Mouse (Mus musculus): ENCODE data around the gene Rp2. TPM values are rescaled to one million over a fixed set of nuclear protein-coding genes. Genes with fewer than 3 reads are reported as not detected.
A peak's percentile ranks its signal among the peaks of the same experiment; 100 is the strongest.
"Not testable (repeated sequence)": the region's sequence is repeated elsewhere in the genome, so short reads cannot be mapped to it uniquely, and the experiment has no call there.

Rp2 gene
- polyA plus RNA-seq (2016; fragmentation: Nextera tagmentation; extraction: Ambion mirVana): 16.4 and 19.2 TPM in 2 replicates

DNA sequence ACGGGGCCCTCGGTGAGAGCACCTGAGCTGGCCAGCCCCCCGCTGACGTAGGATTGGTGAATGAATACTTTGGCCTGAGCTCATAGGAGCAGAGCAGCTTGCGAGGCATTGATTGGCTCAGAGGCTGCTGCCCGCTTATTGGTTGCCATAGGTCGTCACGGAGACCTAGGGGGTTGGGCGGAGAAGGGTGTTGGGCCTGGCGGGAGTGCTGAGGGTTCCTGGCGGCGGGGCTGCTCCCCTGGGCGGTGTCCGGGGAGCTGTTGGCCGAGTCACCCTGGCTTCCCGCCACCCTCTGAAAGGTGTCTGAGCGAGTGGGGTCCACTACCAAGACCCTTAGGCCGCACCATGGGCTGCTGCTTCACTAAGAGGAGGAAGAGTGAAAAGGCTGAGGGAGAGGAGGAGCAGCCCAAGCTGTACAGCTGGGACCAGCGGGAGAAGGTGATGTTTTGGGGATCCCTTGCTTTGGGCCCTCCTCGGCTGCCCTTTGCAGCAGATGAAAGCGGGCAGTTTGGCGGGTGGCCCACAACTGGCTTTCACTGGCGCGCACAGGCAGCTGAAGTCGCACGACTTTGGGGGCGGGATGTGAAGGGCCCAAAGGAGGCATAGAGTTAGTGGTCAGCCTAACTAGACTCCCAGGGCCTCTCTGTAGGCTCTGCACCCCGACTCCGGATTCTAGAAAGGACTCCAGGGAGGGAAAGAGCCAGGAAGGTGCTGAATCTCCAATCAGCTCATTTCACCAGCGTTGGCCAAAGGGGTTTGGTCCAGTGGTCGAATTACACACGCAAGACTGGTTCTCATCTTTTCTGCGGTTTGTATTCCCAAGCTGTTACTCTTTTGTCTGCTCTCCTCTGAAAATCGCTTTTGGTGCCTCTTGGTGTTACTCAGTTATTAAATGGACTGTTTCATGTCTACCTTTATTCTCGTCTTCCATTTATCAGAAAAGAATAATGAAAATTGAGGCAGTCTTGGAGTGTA, at the start of gene Rp2:
Gene Rp2 (plus strand): TSS at position 91 of the 975 bp plus-strand sequence.
- H3K9me3 ChIP-seq: no peaks in the 10 kb centered on the region
- H3K27me3 ChIP-seq (ENCODE audit: poor library complexity, severe bottlenecking): no peaks in the 10 kb centered on the region
- DNase-seq (ENCODE audit: extremely low spot score, low spot score): peak; percentile 75
- H3K4me1 ChIP-seq: peaks cover 6% of the 10 kb centered on the region
- peak within 1 kb of the TSS; percentile 66 for H3K4me3 ChIP-seq
- no peaks in the 10 kb centered on the region for H3K36me3 ChIP-seq (replicated peaks)
- WGBS: 10% methylated on average over 35 of the region's 35 CpGs
- H3K27ac ChIP-seq: peak within 1 kb of the TSS; percentile 89

DNA sequence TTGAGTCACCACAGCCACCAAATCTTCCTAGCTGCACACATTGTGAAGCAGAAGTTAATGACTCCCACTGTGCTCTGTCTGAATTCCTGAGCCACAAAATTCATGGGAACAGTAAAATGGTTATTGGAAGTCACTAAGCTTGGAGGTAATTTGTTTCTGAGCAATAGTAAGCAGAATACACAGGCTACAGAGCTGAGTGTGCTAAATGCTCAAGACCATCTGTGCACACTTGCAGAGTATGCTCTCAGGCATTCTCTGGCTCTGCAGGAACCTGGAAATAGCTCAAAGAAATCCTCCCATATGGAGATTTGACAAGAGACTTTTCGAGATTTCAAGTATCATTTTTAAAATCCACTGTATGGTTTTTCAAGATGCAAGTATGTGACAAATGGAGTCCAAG, 31.5 kb upstream of the Rp2 start:
- no peaks in the 10 kb centered on the region for H3K36me3 ChIP-seq (replicated peaks)
- no peak overlapping the region for H3K4me3 ChIP-seq
- no peaks in the 10 kb centered on the region for H3K9me3 ChIP-seq
- WGBS: 86% methylated on average over 1 of the region's 1 CpGs
- H3K27ac ChIP-seq: no peak overlapping the region
- no peaks in the 10 kb centered on the region for H3K27me3 ChIP-seq (ENCODE audit: poor library complexity, severe bottlenecking)
- DNase-seq (ENCODE audit: extremely low spot score, low spot score): no peak
- no peaks in the 10 kb centered on the region for H3K4me1 ChIP-seq

- no peaks in the 10 kb centered on the region for H3K9me3 ChIP-seq
- H3K36me3 ChIP-seq (replicated peaks): no peaks in the 10 kb centered on the region
- peak; percentile 18 for DNase-seq (ENCODE audit: extremely low spot score, low spot score)
- H3K4me3 ChIP-seq: no peak overlapping the region
- H3K27ac ChIP-seq: no peak overlapping the region
- H3K4me1 ChIP-seq: no peaks in the 10 kb centered on the region
- WGBS: 29% methylated on average over 2 of the region's 2 CpGs
- H3K27me3 ChIP-seq (ENCODE audit: poor library complexity, severe bottlenecking): no peaks in the 10 kb centered on the region
Observed at GRCm38 (mm10) chrX:20335722-20336121, 28.6 kb upstream of the Rp2 start.

DNA sequence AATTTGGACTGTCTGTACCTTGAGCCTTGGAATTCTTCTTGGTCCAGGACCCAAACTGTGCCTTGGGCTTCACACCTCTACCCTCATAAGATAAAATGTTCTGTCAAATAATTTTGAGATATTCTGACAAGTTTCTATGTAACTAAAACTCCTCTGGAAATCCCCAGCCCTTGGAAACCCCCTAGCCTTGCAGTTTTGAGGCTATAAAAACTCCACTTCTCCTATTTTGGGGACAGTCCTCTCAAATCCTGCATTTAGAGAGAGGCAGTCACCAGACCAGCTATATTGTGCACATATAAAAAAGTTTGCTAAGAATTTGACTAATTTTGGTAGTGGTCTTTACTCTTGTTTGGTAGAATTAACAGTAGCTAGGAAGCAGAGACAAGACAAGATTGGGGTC, 19.3 kb upstream of the Rp2 start:
- Histone ChIP-seq H3K27ac (no peak overlapping the region), H3K4me1 (no peaks in the 10 kb centered on the region), H3K4me3 (no peak overlapping the region), H3K36me3 (replicated peaks) (no peaks in the 10 kb centered on the region), H3K27me3 (ENCODE audit: poor library complexity, severe bottlenecking) (no peaks in the 10 kb centered on the region), H3K9me3 (no peaks in the 10 kb centered on the region)
- no peak for DNase-seq (ENCODE audit: extremely low spot score, low spot score)

DNA sequence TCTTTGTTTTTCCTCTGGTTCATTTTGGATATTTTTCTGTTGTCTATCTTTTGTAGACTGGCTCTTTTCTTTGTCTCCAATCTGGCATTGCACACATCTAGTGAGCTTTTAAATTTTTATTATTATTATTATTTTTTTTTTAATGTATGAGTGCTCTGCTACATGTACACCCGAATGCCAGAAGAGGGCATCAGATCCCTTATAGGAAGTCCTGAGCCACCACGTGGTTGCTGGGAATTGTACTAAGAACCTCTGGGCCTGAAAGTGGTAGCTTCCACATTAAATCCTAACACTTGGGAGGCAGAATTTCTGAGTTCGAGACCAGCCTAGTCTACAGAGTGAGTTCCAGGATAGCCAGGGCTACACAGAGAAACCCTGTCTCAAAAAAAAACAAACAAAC, 17.9 kb upstream of the Rp2 start:
- no peaks in the 10 kb centered on the region for H3K4me1 ChIP-seq
- H3K9me3 ChIP-seq: no peaks in the 10 kb centered on the region
- H3K27ac ChIP-seq: no peak overlapping the region
- H3K27me3 ChIP-seq (ENCODE audit: poor library complexity, severe bottlenecking): no peaks in the 10 kb centered on the region
- DNase-seq (ENCODE audit: extremely low spot score, low spot score): no peak
- WGBS: 60% methylated on average over 3 of the region's 3 CpGs
- no peaks in the 10 kb centered on the region for H3K36me3 ChIP-seq (replicated peaks)
- H3K4me3 ChIP-seq: no peak overlapping the region

- WGBS: 88% methylated on average over 4 of the region's 4 CpGs
- not testable (repeated sequence) for H3K27me3 ChIP-seq (ENCODE audit: poor library complexity, severe bottlenecking); H3K27ac ChIP-seq; H3K4me3 ChIP-seq; H3K36me3 ChIP-seq (replicated peaks); DNase-seq (ENCODE audit: extremely low spot score, low spot score); H3K4me1 ChIP-seq; H3K9me3 ChIP-seq
Observed at GRCm38 (mm10) chrX:20350241-20350640, 14.0 kb upstream of the Rp2 start.

DNA sequence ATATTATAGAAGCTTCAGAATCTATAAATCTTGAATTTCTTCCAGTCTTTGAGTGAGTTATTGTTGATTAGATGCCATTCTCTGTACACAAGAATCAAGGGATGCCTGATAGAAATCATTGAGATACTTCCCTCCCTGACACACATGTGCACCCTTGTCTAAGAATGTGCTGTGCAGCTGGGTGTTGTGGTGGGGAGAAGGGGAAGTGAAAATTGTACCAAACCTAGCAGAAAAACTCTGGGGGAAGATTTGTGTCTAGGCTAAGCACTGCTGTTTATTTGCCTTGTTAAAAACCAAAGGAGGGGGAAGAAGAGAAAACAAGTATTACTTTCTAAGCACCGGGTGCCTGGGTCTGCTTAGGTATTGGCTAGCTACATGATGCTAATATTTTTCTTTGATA, 9.0 kb upstream of the Rp2 start:
- 82% methylated on average over 1 of the region's 1 CpGs for WGBS
- no peak for DNase-seq (ENCODE audit: extremely low spot score, low spot score)
- Histone ChIP-seq H3K36me3 (replicated peaks) (no peaks in the 10 kb centered on the region), H3K4me1 (0 out of 2 replicates have a peak, but pooled peaks cover 2% of the 10 kb centered on the region), H3K4me3 (no peak overlapping the region), H3K27me3 (ENCODE audit: poor library complexity, severe bottlenecking) (no peaks in the 10 kb centered on the region), H3K9me3 (no peaks in the 10 kb centered on the region), H3K27ac (no peak overlapping the region)

- 0 out of 2 replicates have a peak, but pooled peaks cover 2% of the 10 kb centered on the region for H3K4me1 ChIP-seq
- no peaks in the 10 kb centered on the region for H3K36me3 ChIP-seq (replicated peaks)
- H3K27me3 ChIP-seq (ENCODE audit: poor library complexity, severe bottlenecking): no peaks in the 10 kb centered on the region
- peak; percentile 12 for DNase-seq (ENCODE audit: extremely low spot score, low spot score)
- H3K9me3 ChIP-seq: no peaks in the 10 kb centered on the region
- 32% methylated on average over 3 of the region's 3 CpGs for WGBS
- H3K4me3 ChIP-seq: no peak overlapping the region
- no peak overlapping the region for H3K27ac ChIP-seq
Observed at GRCm38 (mm10) chrX:20356309-20356708, 8.0 kb upstream of the Rp2 start.

GRCm38 (mm10) chrX:20366036-20366435, 1.8 kb downstream of the Rp2 start:
- H3K9me3 ChIP-seq: no peaks in the 10 kb centered on the region
- 71% methylated on average over 1 of the region's 1 CpGs for WGBS

DNA sequence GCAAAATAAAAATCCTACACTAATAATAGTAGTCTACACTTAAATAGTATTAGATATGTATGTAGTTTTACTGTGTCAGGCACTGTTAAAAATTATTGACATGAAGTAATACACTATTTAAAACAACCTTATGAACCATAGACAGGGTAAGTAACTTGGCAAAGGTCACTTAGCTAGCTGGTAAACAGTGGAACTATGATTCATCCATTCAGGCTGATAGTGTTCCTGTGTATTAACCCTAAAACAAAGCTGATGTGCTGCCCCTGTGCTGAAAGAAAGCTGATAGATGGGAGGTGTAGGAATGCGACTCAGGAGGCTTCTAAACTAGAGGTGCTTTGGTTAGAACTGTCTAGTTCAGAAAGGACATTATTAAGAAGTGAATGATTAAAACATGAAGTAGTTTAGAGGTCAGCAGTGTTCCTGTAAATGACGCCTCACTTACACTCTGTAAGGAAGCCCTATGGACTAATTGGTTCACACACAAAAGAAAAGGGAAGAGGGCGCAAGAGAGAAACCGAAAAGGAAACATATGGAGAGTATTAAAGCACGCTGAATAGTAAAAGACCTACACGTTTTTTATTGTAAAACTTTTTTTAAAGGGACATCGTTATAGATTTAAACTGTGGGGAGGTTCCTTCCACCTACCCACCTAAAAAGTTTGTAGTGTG, 15.2 kb downstream of the Rp2 start:
- H3K27me3 ChIP-seq (ENCODE audit: poor library complexity, severe bottlenecking): no peaks in the 10 kb centered on the region
- peaks cover 21% of the 10 kb centered on the region for H3K36me3 ChIP-seq (replicated peaks)
- no peak for DNase-seq (ENCODE audit: extremely low spot score, low spot score)
- no peaks in the 10 kb centered on the region for H3K4me1 ChIP-seq
- no peak overlapping the region for H3K27ac ChIP-seq
- 78% methylated on average over 7 of the region's 7 CpGs for WGBS
- H3K9me3 ChIP-seq: no peaks in the 10 kb centered on the region
- H3K4me3 ChIP-seq: no peak overlapping the region

More at GRCm38 (mm10) chrX:20366036-20366435, 1.8 kb downstream of the Rp2 start:
- H3K36me3 ChIP-seq (replicated peaks): no peaks in the 10 kb centered on the region
- H3K27ac ChIP-seq: no peak overlapping the region
- H3K4me3 ChIP-seq: peak overlapping the region; percentile 26; the same call in 1 of the 2 replicates
- H3K27me3 ChIP-seq (ENCODE audit: poor library complexity, severe bottlenecking): no peaks in the 10 kb centered on the region
- DNase-seq (ENCODE audit: extremely low spot score, low spot score): no peak
- H3K4me1 ChIP-seq: peaks cover 6% of the 10 kb centered on the region

DNA sequence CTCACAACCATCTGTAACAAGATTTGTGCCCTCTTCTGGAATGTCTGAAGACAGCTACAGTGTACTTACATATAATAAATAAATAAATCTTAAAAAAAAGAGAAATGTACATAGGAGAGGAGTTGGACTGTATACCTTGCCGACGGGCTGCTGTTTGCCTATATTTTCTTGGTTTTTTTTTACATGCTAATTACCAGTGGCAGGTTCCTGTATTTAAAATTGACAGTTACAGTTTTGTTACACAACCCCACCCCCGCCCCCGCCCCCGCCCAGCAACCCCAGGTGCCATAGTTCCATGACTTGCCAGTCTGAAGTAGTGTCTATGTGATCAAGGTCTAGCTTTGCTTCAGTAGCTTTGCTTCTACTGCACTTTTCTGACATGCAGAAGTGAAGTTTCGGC, 18.0 kb downstream of the Rp2 start:
- no peak overlapping the region for H3K27ac ChIP-seq
- WGBS: 88% methylated on average over 6 of the region's 6 CpGs
- peaks cover 17% of the 10 kb centered on the region for H3K36me3 ChIP-seq (replicated peaks)
- H3K4me3 ChIP-seq: no peak overlapping the region
- DNase-seq (ENCODE audit: extremely low spot score, low spot score): no peak
- H3K27me3 ChIP-seq (ENCODE audit: poor library complexity, severe bottlenecking): no peaks in the 10 kb centered on the region
- no peaks in the 10 kb centered on the region for H3K4me1 ChIP-seq
- H3K9me3 ChIP-seq: no peaks in the 10 kb centered on the region

- Histone ChIP-seq H3K27me3 (ENCODE audit: poor library complexity, severe bottlenecking) (no peaks in the 10 kb centered on the region), H3K4me1 (no peaks in the 10 kb centered on the region), H3K27ac (no peak overlapping the region), H3K9me3 (no peaks in the 10 kb centered on the region), H3K4me3 (no peak overlapping the region), H3K36me3 (replicated peaks) (peaks cover 10% of the 10 kb centered on the region)
- no peak for DNase-seq (ENCODE audit: extremely low spot score, low spot score)
- WGBS: 90% methylated on average over 3 of the region's 3 CpGs
Observed at GRCm38 (mm10) chrX:20387006-20387405, 22.7 kb downstream of the Rp2 start.

- H3K4me3 ChIP-seq; H3K4me1 ChIP-seq; H3K27me3 ChIP-seq (ENCODE audit: poor library complexity, severe bottlenecking); H3K27ac ChIP-seq; DNase-seq (ENCODE audit: extremely low spot score, low spot score); H3K36me3 ChIP-seq (replicated peaks); H3K9me3 ChIP-seq: not testable (repeated sequence)
- WGBS: 95% methylated on average over 9 of the region's 9 CpGs
Observed at GRCm38 (mm10) chrX:20391964-20392363, 27.7 kb downstream of the Rp2 start.
